Mouse (Mus musculus) embryonic fibroblast, embryonic 13.5 days (primary cell): ENCODE measurements around the gene Stxbp1. TPM values are rescaled to one million over a fixed set of nuclear protein-coding genes. Genes with fewer than 3 reads are reported as not detected.

Experiments
- H3K27ac ChIP-seq: 2 replicates; pipeline ENCODE4 v1.5.1; 2012; ENCODE audit warnings: low read length, control low read depth, inconsistent platforms; ENCODE audit not compliant: insufficient read depth
- H3K4me1 ChIP-seq: 2 replicates; pipeline ENCODE4 v1.6.1; 2011; ENCODE audit warnings: low read length; ENCODE audit not compliant: control insufficient read depth, insufficient read depth
- H3K4me3 ChIP-seq: 2 replicates; pipeline ENCODE4 v1.5.1; 2011; ENCODE audit warnings: mild to moderate bottlenecking, control low read depth, low read length; ENCODE audit not compliant: insufficient read depth
- CTCF ChIP-seq: IDR thresholded peaks from 2 replicates; pipeline ENCODE4 v1.5.1; 2011; ENCODE audit warnings: mild to moderate bottlenecking, control low read depth, low read length, moderate library complexity, borderline replicate concordance; ENCODE audit not compliant: insufficient read depth
- POLR2A ChIP-seq: IDR thresholded peaks from 2 replicates; pipeline ENCODE4 v1.6.1; 2011; ENCODE audit warnings: low read depth, mild to moderate bottlenecking, control low read depth, low read length, moderate library complexity
- polyA plus RNA-seq: library from polyadenylated mRNA; stranded (reverse); fragments of >200 nt; gene quantifications from 2 replicates; pipeline ENCODE4 v1.2.4, GENCODE M21; 2011; ENCODE audit warnings: low read depth; ENCODE audit not compliant: missing spikeins, insufficient read length

Stxbp1 gene
- polyA plus RNA-seq, 1 experiment: 33.3 TPM

DNA sequence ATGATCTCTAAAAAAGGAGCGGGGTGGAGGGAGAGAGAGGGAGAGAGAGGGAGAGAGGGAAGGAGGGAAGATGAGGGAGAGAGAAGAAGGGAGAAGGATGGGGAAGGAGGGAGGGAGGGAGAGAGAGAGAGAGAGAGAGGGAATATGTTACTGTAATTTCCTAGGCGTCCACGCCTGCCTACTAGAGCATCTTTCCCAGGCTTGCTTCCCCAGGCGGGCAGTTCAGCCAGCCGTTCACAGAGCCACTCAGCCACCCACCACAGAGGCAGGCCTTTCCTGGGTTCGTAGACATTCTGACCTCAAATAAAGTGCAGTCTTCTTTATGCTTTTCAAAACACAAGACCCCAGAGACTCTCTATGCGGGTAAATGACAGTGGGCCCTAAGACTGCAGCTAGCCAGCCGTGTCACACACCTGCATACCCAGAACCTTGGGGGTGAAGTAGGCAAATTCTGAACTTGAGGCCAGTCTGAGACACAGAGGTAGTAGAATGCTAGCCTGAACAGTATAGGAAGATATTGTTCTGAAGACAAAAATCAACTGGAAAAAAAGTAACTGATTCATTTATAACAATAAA lies 23.4 kb downstream of the Stxbp1 start:
- no peak for TF ChIP-seq POLR2A
- no peak for TF ChIP-seq CTCF
- H3K4me3 ChIP-seq: no peak overlapping the region
- no peaks in the 10 kb centered on the region for H3K4me1 ChIP-seq
- no peak overlapping the region for H3K27ac ChIP-seq

DNA sequence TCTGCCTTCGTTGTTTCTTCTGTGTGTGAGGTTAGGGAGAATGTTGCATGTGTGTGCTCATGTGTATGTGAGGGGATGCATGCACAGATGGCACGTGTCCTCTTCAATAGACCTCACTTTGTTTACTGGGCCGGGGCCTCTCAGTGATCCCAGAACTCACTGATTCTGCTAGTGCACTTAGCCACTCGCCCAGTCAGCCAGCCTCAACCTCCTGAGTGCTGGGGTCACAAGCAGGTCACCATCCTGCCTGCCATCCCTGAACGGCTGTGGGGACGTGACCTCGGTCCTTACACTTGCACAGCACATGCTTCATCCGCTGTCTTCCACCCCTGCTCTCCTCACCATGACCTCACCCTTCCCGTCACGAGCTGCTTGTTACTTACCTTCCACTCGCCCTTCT lies 23.9 kb downstream of the Stxbp1 start:
- H3K4me3 ChIP-seq: no peak overlapping the region
- no peak overlapping the region for H3K27ac ChIP-seq
- peaks cover under 1% of the 10 kb centered on the region; the same call in 1 of the 2 replicates for H3K4me1 ChIP-seq
- no peak for TF ChIP-seq POLR2A
- no peak for TF ChIP-seq CTCF

DNA sequence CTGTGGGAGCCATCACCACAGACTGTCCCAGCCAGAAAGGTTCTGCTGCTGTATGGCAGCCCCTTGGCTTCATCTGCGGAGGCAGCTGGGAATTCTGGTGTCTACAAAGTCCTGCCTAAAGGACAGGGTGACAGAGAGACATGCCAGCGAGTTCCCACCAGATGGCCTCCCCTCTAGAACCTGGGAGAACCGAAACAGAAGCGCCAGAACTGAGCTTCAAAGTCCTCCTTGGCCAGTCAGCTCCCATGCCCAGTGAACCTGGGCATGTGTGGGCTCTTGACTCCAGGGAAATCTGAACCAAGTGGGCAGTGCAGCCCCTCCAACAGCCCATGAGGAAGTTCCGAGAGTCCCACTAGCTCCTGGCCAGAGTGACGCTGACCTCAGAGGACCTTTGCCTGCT lies 24.4 kb downstream of the Stxbp1 start:
- Histone ChIP-seq H3K4me1 (peaks cover 3% of the 10 kb centered on the region; the same call in 1 of the 2 replicates), H3K27ac (no peak overlapping the region), H3K4me3 (no peak overlapping the region)
- no peak for TF ChIP-seq CTCF
- TF ChIP-seq POLR2A: no peak

DNA sequence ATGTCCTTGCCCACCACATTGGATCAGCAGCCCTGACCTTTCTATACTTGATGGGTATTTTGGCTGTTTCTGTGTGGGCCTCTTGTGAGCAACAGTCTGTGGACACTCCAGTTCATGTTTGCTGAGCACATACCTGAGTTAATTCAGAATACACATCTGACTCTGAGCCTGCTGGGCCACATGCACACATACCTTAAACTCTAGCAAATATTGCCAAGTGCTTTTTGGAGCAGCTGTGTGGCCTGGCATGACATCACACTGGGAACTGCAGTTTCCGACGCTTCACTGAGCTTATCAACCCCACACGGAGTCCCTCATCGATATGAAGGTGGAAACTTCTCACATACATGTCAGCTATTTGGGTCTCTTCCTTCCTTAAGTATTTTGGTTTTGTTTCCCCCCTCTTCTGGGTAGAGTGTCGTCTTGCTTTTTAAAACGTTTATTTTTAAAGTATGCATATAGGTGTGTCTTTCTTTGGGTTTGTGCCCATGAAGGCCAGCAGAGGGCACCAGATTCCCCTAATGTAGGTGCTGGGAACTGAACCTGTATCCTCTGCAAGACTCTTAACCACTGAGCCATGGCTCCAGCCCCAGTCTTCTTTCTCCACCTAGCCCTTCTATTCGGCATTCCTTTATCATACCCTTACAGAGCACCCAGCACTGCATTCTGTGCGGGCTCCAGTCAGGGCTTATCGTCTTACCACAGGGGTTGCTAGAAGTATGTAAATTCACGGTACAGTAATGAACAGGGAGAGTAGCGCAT lies 25.8 kb downstream of the Stxbp1 start:
- TF ChIP-seq POLR2A: no peak
- TF ChIP-seq CTCF: no peak
- peaks cover 8% of the 10 kb centered on the region; the same call in 1 of the 2 replicates for H3K4me1 ChIP-seq
- H3K4me3 ChIP-seq: no peak overlapping the region
- no peak overlapping the region for H3K27ac ChIP-seq

DNA sequence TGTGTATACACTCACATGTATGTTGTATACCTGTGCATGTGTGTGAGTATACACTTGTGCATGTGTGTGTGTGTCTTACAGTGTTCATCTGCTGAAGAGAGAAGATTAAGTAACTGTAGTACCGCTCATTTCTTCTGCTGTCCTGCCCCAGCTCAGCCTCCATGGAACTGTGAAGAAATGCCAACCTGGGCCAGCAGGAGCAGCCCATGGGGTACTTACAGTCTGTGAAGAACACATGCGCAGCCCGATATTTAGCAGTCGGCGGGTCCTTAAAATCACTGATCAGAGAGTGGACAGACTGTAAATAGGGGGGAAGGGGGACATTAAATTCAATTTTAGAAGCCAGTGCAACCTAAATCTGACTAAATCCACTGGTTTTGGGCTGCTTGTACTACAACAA lies 28.8 kb downstream of the Stxbp1 start:
- Histone ChIP-seq H3K4me1 (peaks cover 8% of the 10 kb centered on the region; the same call in 1 of the 2 replicates), H3K27ac (no peak overlapping the region), H3K4me3 (no peak overlapping the region)
- no peak for TF ChIP-seq CTCF
- TF ChIP-seq POLR2A: no peak

DNA sequence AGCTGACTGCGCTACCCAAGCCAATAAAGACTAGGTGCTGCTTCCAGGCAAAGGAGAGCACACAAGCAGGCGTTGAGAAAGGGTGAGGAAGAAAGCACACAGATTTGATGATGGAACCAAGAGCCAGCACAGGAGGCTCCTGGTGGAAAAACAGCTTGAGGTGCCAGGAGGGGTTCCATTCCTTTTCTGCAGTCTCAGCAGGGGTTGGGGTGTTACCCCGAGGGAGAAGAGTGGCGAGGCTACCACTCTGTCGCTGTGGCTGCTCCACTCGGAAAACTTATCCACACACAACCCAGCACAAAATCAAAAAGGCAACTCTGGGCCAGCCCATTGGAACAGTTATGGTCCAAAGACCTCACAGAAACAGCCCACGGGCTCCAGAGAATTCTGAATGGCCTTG lies 29.5 kb downstream of the Stxbp1 start:
- Histone ChIP-seq H3K4me3 (no peak overlapping the region), H3K4me1 (peaks cover 8% of the 10 kb centered on the region; the same call in 1 of the 2 replicates), H3K27ac (no peak overlapping the region)
- TF ChIP-seq POLR2A: no peak
- TF ChIP-seq CTCF: no peak

DNA sequence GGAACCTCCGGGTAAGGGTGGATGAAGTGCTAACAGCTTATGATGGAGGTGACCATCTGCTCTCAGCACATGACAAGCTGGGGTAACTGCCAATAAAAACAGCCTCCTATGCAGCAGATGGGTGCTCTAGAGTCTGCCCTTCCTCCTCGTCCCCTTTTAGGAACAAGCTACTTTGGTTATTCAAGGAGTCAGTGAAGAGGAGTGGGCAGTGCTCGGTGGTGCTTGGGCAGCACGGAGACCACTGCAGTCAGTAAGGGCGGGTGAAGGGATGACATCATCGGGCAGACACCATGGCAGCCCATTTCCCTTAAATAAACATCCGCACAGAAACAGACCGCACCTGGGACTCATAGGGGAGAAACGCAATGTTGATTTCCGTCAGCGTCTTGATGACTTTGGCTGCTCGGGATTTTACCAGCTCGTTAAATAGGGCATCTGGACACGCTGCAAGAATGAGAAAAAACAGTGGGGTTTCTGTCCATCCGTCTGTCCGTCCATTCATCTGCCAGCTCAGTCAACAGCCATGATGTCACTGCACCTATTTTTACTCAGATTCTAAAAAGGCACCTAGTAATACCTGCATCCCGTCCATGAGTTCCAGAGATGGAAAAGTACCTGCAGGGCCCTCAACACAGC lies 30.0 kb downstream of the Stxbp1 start:
- no peak for TF ChIP-seq CTCF
- Histone ChIP-seq H3K27ac (no peak overlapping the region), H3K4me3 (no peak overlapping the region), H3K4me1 (peaks cover 8% of the 10 kb centered on the region; the same call in 1 of the 2 replicates)

- TF ChIP-seq POLR2A (no peak), CTCF (no peak)
Observed at GRCm38 (mm10) chr2:32816497-32816896, 30.5 kb downstream of the Stxbp1 start.

GRCm38 (mm10) chr2:32811959-32812358 lies 35.1 kb downstream of the Stxbp1 start:
- no peak overlapping the region for H3K27ac ChIP-seq
- no peak for TF ChIP-seq POLR2A
- 0 out of 2 replicates have a peak, but pooled peaks cover under 1% of the 10 kb centered on the region for H3K4me1 ChIP-seq
- H3K4me3 ChIP-seq: no peak overlapping the region

More at GRCm38 (mm10) chr2:32816497-32816896, 30.5 kb downstream of the Stxbp1 start:
- peaks cover 8% of the 10 kb centered on the region; the same call in 1 of the 2 replicates for H3K4me1 ChIP-seq
- no peak overlapping the region for H3K27ac ChIP-seq
- no peak overlapping the region for H3K4me3 ChIP-seq

GRCm38 (mm10) chr2:32808816-32809566 lies 38.1 kb downstream of the Stxbp1 start:
- H3K4me1 ChIP-seq: no peaks in the 10 kb centered on the region
- H3K27ac ChIP-seq: no peak overlapping the region
- TF ChIP-seq CTCF: no peak
- no peak for TF ChIP-seq POLR2A
- H3K4me3 ChIP-seq: no peak overlapping the region
